Mouse (Mus musculus) cerebellum, postnatal 36 days (tissue): ENCODE measurements around the gene Amer1.
A peak's percentile ranks its signal among the peaks of the same experiment; 100 is the strongest.

ENCODE experiments used
- DNase-seq, 2 experiments: peaks; one replicate each; pipeline ENCODE4 v3.0.0; 2021 to 2022; ENCODE audit warnings: mixed read lengths in 2 of 2

The Amer1 gene

DNA sequence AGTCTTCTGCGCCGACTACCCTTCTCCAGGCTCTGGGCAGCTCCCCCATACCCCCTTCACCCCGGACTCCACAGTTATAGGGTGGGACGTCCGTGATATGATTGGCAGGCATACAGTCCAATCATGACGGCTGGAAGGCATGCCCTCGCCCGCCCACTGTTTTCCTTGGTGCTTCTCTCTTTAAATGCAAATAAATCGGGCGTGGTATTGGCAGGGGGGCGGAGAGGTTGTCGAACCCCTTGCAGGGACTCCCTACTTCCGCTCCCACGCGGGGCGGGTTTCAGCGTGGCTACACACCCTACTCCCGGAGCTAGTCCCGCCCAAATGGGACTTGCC lies at the start of gene Amer1:
Amer1 (minus strand) TSS at position 97 of the 336 bp plus-strand sequence.
- peak; percentile 82 to 88 for DNase-seq

DNA sequence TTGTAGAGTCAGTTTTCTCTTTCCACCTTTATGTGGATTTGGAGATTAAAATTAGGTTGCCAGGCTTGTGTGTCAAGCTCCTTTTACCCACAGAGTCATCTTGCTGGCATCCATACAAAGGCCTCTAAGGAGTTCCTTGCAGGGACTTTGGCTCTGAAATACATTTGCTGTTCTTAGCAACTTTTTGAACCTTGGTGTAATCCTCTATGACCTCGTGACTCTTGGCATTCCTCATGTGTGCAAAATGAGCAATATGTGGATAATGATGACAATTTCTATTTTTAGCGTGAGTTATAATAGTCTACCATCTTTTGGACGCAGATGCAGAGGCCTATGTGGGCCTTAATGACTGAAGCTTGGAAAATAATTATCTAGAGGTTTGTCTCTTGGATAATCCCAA lies 12.5 kb upstream of the Amer1 start:
- no peak for DNase-seq

DNA sequence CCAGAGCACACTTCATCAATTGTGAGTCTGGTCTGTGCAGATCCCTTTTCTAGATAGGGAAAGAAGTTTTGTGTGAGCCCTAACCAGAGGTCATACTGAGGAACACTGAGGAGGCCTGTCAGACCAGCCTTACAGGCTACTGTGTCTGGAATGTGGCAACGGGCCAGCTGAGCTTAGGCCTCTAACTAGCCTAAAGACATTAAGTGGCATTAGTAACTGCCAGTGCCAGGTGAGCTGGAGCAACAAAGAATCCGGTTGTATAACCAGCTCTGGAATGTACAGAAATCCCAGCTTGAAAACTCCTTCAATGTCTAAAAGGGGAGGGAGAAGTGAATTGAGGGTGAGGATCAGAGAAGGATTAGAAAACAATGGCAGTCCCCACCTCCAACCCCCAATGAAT lies 1.2 kb upstream of the Amer1 start:
- peak; percentile 16 to 19 for DNase-seq

DNA sequence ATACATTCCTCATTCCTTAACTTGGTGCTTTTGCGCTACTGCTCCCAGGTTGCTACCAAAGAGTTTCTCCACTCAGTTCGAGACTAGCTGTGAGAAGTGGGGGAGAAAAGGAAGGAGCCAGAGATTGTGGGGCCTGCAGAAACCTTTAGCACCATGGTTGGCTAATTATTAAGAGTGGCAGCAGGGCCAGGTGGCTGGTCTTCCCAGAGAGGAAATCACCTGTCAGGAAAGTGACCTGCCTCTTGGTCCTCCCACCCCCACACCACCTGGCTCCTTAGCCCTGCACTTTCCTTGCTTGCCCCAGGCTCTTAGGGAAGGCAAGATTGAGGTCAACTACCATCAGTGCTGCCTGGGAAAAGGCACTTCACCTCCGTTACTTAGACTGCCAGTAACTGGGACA lies 469 bp upstream of the Amer1 start:
- DNase-seq = peak in 1 of 2 experiments; percentile 57

DNA sequence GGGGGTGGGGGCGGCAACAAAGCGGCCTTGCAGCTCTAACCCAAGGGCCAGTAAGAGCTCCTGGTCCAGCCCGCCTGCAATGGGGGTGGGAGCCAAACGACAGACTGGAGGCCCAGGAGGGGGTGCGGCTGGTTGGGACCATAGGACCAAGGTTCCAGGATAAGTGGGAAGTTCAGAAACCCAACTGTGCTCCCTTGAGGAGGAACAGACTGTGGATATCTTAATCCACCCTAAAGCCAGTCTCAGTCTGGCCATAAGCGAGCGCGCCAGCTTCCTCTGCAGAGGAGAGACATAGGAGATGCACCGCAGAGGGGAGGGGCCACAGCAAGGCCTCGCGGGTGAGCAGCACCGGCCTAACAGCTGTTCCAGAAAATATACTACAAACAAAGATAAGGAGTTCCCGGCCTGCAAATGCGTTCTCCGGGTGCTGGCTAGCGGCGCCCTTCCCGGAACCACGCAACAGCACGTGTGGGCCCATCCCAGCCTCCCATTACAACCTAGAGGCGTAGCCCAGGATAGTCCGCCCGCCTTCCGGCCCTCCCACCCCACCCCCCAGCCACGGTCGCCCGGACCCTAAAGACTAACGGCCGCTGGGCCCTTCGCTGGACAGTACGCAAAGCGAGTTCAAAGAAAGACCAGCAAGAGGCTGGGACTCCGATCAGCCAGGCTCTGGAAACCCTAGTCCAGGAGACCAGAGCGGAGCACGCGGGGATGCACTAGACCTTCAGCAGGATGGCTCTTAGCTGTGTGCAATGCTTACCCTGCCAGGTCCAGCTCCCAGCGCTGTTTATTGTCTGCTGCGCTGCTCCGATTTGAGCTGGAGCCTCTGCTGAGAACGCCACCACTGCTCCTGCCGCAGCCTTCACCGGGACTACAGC lies 535 bp downstream of the Amer1 start:
- DNase-seq = peak; percentile 46 to 48

DNA sequence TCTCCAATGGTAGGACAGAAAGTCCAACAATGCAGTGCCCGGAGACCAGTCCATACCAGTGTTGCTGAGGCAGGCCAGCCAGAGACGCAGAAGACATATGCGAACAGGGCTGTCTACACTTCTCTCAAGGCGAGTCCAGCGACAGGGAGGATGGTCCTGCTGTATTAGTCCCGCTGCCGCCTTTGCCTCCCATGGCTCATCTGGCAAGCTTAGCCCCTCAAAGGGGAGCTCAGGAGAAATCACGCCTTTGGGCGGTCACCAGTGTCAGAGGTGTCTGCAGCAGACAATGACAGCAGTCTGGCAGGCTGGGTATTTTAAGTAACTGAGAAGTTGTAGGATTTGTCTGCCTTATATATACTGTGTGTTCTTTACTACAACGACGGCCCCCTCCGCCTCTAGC lies 1.3 kb downstream of the Amer1 start:
- DNase-seq = peak in 1 of 2 experiments; percentile 6

DNA sequence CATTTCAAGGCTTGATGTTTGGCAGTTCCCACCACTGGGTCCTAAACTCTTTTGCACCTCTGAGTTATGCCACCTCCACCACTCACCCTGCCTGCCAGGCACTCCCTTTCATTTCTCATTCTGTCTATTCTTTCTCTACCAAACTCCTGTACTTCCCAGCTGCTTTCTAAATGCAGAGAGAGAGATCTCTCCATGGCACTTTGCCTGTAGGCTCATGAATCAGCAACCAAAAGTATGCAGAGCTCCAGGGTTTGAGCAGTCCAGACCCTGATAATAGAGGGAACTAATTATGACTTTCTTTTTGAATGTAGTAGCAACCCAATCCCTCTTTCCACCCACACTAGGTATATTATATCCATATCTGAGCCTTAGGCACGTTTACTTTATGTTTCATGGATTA lies 2.4 kb downstream of the Amer1 start:
- DNase-seq = no peak

DNA sequence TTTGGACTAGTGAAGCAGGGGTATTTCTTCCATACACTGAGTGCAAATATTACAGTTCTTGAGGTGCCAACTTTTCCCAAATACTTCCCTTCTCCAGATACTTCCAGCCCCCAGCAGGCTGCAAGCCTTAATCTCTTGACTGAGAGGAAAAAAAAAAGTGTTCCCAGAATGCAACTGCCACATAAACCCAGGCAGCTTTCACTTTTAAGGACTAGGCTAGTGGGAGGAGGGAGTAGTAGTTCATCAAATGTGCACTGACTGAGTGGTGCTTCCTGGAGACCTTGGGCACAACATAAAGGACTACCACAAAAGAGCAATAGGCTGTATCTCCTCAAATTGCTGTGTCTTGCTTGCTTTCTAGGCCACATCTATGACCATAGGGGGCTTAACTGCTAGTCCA lies 3.4 kb downstream of the Amer1 start:
- no peak for DNase-seq

DNA sequence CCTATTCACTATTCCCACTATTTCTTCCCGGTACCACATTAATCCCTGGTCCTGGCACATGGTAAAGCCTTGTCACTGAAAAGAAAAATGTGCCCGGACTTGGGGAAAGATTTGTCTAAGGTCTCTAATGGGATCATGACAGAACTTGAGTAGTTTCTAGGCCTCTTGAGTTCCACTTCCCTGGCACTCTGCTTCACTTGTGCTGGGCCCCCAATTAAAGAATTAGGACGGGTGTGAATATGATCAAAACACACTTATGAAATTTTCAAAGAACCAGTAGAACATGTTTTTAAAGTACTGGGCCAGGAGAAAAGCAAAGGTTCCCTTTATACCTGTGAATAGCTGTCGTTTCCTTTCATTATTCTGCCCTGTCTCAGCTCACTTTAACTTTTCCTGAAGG lies 6.2 kb downstream of the Amer1 start:
- DNase-seq = no peak

DNA sequence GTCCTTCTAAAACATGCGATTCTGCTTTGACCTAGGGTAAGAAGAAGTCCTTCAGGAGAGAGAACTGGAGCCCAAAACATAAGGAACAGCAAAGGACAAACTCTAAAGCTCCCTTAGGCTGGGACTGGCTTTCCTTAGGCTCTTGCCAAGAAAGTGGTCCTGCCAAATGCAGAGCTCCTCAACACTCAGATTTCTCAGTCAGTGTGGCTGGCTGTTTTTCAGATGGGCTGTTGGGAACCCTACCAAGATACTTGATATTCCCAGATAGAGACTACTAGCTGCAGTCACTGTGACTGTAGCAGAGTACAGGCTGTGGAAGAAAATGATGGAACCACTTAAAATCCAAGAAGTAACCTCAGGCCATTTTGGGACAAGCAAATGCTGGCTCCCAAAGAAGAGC lies 7.4 kb downstream of the Amer1 start:
- DNase-seq = no peak

DNA sequence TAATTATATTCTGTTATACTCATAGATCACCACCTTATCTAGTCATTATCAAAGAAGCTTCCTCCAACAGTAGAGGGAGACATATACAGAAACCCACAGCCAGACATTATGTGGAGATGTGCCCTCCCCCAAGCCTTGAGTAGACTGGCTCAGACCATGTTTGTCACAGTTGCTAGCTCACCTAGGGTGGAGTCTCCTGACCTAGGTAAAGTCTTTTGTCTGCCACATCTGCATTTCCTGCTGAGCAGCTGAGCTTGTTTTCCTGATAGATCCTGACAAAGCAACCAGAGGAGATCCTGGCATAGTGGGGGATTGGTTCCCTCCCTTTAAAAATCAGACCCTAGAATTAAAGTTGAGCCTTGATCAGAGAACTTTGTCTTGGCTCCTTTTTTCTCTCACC lies 71.6 kb downstream of the Amer1 start:
- DNase-seq = no peak
